Mouse (Mus musculus): ENCODE measurements around the gene Crygc. TPM values are rescaled to one million over a fixed set of nuclear protein-coding genes. Genes with fewer than 3 reads are reported as not detected.

Crygc gene
- total RNA-seq (2021), result not detected
- long read RNA-seq, experiment 1, result 0 reads
- long read RNA-seq, experiment 2, result 0 reads

GRCm38 (mm10) chr1:65073589-65073988, at the start of gene Crygc:
Gene Crygc, minus strand, starts transcription at chr1:65073689.
- DNase-seq (ENCODE audit: low spot score in 2 of 2), result no peak
- intact Hi-C loops (cut with DNase I), result no loop called here

GRCm38 (mm10) chr1:65122574-65123372, 49.3 kb upstream of the Crygc start, which contains the start of gene D630023F18Rik:
Gene D630023F18Rik, minus strand, starts transcription at chr1:65123214.
- peak; percentile 32 to 35 for DNase-seq (ENCODE audit: low spot score in 2 of 2)
- intact Hi-C loops (cut with DNase I), result no loop called here

- intact Hi-C loops (cut with DNase I), result no loop called here
- DNase-seq (ENCODE audit: low spot score in 2 of 2), result no peak
These were observed 45.9 kb upstream of the Crygc start, which contains the start of gene Gm28845 for GRCm38 (mm10) chr1:65119438-65119837. Gene Gm28845, minus strand, starts transcription at chr1:65119558.

- intact Hi-C loops (cut with DNase I), result no loop called here
These were observed 44.8 kb upstream of the Crygc start for GRCm38 (mm10) chr1:65118150-65118913.

GRCm38 (mm10) chr1:65113536-65114172, 40.2 kb upstream of the Crygc start:
- intact Hi-C loops (cut with DNase I), result loop anchor here (5.0 kb wide), 1 partner anchor 49 kb away; no protein-coding TSS in a partner anchor
- DNase-seq (ENCODE audit: low spot score in 2 of 2), result no peak

More at GRCm38 (mm10) chr1:65118150-65118913, 44.8 kb upstream of the Crygc start:
- no peak for DNase-seq (ENCODE audit: low spot score in 2 of 2)

- no peak for DNase-seq (ENCODE audit: low spot score in 2 of 2)
- intact Hi-C loops (cut with DNase I), result loop anchor here (1.0 to 5.0 kb wide), 2 partner anchors 49 to 64 kb away; no protein-coding TSS in a partner anchor
These were observed 39.3 kb upstream of the Crygc start for GRCm38 (mm10) chr1:65112807-65113196.

GRCm38 (mm10) chr1:65112031-65112806, 38.7 kb upstream of the Crygc start:
- peak; percentile 80 to 82 for DNase-seq (ENCODE audit: low spot score in 2 of 2)
- intact Hi-C loops (cut with DNase I), result loop anchor here (1.0 to 5.0 kb wide), 2 partner anchors 50 to 65 kb away; no protein-coding TSS in a partner anchor

GRCm38 (mm10) chr1:65109756-65110435, 36.4 kb upstream of the Crygc start:
- no peak for DNase-seq (ENCODE audit: low spot score in 2 of 2)
- intact Hi-C loops (cut with DNase I), result loop anchor here (5.0 kb wide), 1 partner anchor 52 kb away; no protein-coding TSS in a partner anchor

GRCm38 (mm10) chr1:65109196-65109595, 35.7 kb upstream of the Crygc start:
- intact Hi-C loops (cut with DNase I), result no loop called here
- DNase-seq (ENCODE audit: low spot score in 2 of 2), result no peak

GRCm38 (mm10) chr1:65107654-65108279, 34.3 kb upstream of the Crygc start:
- DNase-seq (ENCODE audit: low spot score in 2 of 2), result no peak
- intact Hi-C loops (cut with DNase I), result no loop called here

GRCm38 (mm10) chr1:65103273-65103672, 29.8 kb upstream of the Crygc start, which contains the start of gene Cryga:
Gene Cryga, minus strand, starts transcription at chr1:65103373.
- no peak for DNase-seq (ENCODE audit: low spot score in 2 of 2)

GRCm38 (mm10) chr1:65096953-65097352, 23.5 kb upstream of the Crygc start:
- intact Hi-C loops (cut with DNase I), result no loop called here
- DNase-seq (ENCODE audit: low spot score in 2 of 2), result no peak

More at GRCm38 (mm10) chr1:65103273-65103672, 29.8 kb upstream of the Crygc start, which contains the start of gene Cryga:
- intact Hi-C loops (cut with DNase I), result no loop called here

GRCm38 (mm10) chr1:65091566-65091965, 18.1 kb upstream of the Crygc start:
- DNase-seq (ENCODE audit: low spot score in 2 of 2), result no peak
- intact Hi-C loops (cut with DNase I), result no loop called here

- intact Hi-C loops (cut with DNase I), result no loop called here
These were observed 16.9 kb upstream of the Crygc start for GRCm38 (mm10) chr1:65090370-65090769.

GRCm38 (mm10) chr1:65088567-65089356, 15.3 kb upstream of the Crygc start:
- no peak for DNase-seq (ENCODE audit: low spot score in 2 of 2)
- intact Hi-C loops (cut with DNase I), result no loop called here

More at GRCm38 (mm10) chr1:65090370-65090769, 16.9 kb upstream of the Crygc start:
- no peak for DNase-seq (ENCODE audit: low spot score in 2 of 2)

- intact Hi-C loops (cut with DNase I), result no loop called here
- DNase-seq (ENCODE audit: low spot score in 2 of 2), result no peak
These were observed 8.7 kb upstream of the Crygc start, which contains the start of gene Crygb for GRCm38 (mm10) chr1:65082188-65082587. Gene Crygb, minus strand, starts transcription at chr1:65082288.

- no peak for DNase-seq (ENCODE audit: low spot score in 2 of 2)
- intact Hi-C loops (cut with DNase I), result loop anchor here (5.0 kb wide), 1 partner anchor 33 kb away; no protein-coding TSS in a partner anchor
These were observed 2.1 kb upstream of the Crygc start for GRCm38 (mm10) chr1:65075607-65076006.
